Mouse (Mus musculus) B cell, adult 2 months (primary cell): Measurements from ENCODE around the gene Sorcs2.
A peak's percentile ranks its signal among the peaks of the same experiment; 100 is the strongest.

Experiments used
- DNase-seq, 2 experiments: peaks; one replicate each; pipeline ENCODE4 v3.0.0; 2022

The Sorcs2 gene

DNA sequence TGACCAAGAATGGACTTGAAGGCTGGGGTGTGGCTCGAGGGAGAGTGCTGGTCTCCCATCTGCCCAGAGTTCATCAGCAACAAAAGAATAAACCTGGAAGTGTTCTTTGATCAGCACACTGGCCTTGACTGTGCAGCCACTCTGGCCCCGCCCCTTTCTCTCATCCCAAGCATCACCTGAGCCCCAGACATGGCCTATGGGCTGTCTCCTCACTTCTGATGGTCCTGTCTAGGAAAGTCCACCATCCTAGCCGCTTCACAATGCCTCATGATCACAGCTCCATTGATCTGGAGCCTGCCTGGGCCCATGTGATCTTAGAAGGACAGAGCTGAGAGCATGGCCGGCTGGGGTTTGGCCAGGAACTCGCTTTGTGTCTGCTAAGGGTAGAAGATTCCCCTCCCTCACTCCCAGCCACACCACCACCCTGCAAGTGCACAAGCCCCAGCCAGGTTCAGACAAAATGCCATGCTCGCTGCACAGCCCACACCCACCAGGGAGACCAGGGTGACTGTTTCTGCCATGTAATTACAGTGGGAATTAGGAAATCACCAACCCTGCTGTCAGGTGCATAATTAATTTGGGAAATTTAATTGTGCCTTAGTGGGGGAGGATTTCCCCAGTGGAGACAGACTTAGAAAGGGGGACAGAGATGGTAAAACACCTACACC, 231.5 kb downstream of the Sorcs2 start:
- DNase-seq = no peak

DNA sequence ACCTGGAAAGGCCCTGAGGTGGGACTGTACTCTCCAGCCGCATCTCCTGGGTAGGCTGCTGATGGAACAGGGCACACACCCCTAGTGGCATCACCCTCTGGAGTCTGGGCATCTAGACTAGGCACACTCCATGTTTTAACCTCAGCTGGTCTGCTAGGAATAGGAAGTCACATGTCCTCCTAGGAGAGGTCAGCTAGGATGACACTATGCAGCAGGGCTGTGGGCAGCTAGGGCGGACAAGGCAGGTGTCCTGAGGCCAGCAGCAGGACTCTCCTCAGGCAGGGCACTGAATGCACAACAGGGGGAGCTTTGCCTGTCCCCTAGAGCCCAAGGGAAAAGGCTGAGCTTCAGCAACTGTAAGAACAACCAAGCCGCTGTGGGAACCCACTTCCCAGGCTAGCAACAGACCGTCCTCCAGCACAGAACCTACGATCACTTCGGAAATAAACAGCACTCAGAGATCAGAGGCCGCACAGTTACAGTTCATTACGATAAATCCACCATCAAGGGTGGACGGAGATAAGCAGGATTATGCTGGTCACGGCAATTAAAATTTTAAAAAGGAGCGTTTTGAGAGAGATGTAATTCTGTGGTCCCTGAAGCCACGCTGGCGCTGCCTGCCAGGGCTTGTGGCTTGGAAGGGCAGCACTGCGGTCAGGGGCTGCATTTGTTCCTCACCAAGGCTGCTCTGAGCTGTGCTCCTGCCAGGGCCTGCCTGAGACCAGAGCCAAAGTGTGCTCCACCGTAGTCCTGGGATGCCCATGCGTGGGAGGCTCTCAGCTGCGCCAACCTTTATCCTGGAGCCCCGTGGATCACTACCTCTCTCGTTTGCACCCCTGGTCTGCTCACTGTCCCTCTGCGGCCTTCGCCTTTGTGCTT, 232.3 kb downstream of the Sorcs2 start:
- DNase-seq = no peak

DNA sequence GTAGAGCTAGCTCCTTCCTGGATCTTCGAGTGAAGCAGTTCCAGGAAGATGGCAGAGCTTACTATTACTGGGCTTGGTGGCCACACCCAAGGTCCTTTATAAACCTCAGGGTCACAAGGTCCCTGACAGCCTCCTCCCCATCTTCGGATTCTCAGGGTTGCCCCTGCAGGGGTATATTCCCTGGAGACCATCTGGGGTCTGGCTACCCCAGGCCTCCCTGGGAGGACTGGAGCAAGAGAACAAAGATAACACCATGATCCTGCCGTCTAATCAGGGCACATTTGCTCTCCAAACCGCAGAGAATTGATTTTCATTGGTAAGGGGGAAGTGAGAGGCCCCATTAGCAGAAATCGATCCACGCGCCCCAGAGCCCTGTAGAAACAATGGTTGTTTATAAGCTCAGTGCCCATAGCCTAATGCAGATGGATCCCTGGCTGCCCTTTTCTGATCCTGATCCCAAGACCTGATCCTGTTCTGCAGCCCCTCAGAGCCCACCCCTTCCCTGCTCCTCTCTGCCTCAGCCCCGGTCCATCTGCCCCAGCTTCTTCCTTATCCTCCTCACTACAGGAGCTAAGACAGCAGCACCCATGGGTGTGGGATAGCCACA, 243.0 kb downstream of the Sorcs2 start:
- no peak for DNase-seq

DNA sequence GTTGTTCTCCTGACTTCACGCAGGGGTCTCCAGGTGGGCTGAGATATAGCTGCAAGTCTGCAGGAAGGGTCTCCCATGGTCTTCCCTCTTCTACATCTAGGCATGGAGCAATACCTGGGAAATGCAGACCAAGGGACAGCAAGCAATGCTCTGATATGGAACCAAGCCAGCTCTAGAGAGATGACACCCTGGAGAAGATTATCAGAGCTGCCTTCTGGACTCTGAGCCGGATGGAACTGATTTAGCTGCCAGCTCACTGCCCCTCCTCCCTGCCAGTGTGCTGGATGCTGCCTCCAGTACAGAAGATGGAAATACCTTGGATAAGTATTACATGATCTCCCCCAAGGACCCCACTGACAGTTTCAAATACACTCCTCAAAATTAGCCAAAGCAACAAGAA, 244.7 kb downstream of the Sorcs2 start:
- DNase-seq = no peak

DNA sequence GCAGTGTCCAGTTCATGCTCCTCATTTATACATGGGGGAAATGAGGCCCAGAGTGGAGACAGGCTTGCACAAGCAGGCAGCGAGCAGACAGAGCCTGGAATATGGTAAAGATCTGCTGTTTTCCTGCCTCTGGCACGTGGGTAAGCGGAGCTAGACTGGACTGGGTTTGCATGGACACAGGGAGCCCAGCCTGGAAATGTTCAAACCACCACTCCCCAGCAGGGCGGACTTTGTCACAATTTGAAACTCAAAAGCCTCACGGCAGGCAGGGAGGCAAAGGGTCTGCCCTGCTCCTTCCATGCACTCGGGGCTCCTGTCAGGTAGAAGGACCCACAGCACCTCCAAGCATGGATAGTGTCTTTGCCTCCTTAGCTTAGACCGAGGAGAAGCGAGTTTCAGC, 246.9 kb downstream of the Sorcs2 start:
- DNase-seq = no peak

DNA sequence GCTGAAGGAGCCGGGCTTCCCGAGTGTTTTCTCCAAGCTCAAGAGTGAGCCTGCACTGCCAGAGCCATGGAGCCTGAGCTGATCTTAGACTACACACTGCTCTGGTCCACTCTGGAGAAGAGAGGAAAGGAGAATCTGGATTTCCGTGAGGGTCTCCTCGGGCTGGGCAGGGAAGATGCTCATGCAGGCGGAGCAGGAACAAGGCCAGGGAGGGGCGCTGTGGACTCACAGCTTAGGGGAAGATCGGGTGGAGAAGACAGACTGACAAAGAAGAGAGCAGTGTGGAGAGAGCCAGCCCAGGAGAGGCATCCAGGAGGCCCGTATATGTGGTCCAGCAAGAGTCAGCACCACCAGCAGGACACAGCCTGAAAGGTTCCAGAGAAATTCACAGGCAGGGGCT, 248.8 kb downstream of the Sorcs2 start:
- no peak for DNase-seq

DNA sequence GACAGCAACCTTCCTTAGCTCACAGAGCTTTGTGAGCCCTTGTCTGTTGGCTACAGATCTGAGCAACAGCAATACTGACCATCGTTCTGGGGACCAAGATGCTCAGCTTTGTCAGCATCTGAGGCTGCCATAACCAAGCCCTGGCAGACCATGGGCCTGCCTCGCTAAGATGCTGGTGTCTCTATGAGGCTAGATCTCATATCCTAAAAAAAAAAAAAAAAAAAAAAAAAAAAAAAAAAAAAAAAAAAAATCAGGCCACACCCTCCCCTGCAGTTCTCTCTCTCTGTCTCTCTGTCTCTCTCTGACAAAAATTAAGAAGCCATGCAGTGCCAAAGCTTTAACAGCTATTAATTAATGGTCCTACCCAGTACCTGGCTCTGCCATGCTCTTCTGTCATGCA, 251.3 kb downstream of the Sorcs2 start:
- DNase-seq = no peak

DNA sequence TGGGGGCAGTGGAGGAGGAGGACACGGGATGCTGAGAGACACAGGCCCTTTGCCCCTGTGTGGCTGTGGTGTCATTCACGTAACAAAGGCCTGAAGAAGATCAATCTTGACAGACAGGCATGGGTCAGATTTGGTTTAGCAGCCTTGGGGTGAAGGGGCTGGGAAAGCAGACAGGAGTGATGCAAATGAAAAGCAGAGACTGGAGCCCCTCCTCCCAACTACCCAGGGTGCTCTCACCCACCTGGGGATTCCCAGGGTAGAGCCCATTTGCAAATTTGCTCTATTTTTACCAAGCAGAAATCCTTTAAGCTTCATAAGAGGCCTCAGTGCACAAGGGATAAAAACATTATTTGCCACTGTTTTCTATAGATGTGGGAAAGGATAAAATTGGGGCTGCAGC, 253.4 kb downstream of the Sorcs2 start:
- DNase-seq = peak; percentile 18 to 24

- no peak for DNase-seq
Observed at GRCm38 (mm10) chr5:36141676-36142255, 256.2 kb downstream of the Sorcs2 start.

DNA sequence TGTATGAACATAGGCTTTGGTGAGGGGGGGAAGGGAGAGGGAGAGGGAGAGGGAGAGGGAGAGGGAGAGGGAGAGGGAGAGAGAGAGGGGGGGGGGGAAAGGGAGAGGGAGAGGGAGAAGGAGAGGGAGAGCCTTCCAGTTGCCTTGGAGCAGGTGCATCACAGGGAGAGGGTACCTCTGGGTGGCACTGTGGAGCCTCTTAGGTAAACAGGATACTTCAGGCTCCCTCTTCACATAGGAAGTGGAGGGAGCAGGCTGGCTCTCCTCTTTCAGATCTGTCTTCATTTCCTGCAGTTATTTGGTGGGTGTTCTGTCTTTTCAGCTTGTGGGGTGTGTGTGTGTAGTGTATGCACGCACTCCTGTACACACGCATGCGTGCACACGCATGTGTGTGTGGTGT, 256.8 kb downstream of the Sorcs2 start:
- no peak for DNase-seq

DNA sequence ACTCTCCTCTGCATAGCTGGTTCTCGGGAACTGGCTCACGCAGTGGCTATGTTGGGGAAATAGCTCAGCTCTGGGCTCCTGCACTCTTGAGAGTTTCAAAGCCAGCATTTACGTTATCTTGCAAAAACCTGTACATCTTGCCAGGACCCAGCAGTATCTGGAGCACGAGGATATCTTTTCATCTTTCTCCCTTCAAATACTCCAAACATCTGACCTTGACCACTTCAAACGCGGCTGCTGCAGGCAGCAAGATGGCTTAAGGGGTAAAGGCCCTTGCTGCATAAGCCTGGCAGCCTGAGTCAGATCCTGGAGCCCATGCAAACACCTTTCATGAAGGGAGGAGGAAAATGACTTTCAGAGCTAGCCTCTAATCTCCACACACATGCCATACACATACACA, 258.2 kb downstream of the Sorcs2 start:
- DNase-seq = no peak

DNA sequence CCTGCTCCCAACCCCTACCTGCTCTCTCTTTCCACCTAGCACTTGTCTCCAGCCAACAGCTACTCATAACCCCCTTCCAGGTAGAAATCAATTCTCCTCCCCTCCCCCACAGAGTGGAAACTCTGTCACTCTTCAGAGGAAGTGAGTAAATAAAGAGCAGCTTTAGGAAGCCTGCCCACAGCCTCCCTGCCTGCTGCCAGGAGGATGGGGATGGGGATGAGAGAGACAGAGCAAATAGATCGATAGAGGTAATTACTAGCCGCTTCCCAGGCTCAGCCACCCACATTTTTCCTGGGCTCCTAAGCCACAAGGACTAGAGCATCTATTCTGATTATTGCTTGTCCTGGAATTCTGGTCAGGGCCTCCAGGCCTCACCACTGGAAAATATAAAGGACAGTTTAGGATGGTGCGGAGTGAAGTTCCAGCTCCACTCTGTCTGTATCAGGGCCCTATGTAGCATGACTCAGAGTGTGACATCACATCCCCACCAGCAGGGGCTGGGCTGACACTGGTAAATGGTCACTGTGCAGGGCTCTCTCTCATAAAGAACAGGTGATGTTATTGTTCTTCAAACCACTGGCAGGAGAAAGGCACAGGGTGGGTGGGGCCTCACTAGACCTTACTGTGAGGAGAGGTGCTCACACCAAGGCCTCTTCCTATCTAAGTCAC, 261.9 kb downstream of the Sorcs2 start:
- peak; percentile 13 to 20 for DNase-seq

GRCm38 (mm10) chr5:36134302-36134701, 263.6 kb downstream of the Sorcs2 start:
- no peak for DNase-seq

DNA sequence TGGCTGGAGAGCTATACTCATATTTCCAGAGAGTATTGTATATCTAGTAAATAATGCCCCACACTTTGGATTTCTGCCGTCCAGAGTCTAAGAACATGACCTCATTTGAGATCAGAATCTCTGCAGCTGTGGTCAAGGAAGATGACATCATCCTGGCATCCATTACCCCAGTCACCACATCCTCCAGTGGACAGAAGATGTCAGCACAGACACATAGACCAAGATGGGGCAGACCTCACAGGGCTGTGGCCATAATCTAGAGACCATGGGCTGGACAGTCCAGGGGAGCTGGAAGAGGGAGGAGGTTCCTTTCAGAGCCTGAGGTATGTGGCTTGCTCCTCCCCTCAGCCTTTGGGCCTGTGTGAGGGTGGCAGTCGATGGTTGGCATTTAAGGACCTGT, 264.0 kb downstream of the Sorcs2 start:
- no peak for DNase-seq

- DNase-seq = no peak
Observed at GRCm38 (mm10) chr5:36130393-36131011, 267.4 kb downstream of the Sorcs2 start.

- no peak for DNase-seq
Observed at GRCm38 (mm10) chr5:36129661-36130060, 268.3 kb downstream of the Sorcs2 start.

GRCm38 (mm10) chr5:36128513-36128912, 269.4 kb downstream of the Sorcs2 start:
- no peak for DNase-seq

DNA sequence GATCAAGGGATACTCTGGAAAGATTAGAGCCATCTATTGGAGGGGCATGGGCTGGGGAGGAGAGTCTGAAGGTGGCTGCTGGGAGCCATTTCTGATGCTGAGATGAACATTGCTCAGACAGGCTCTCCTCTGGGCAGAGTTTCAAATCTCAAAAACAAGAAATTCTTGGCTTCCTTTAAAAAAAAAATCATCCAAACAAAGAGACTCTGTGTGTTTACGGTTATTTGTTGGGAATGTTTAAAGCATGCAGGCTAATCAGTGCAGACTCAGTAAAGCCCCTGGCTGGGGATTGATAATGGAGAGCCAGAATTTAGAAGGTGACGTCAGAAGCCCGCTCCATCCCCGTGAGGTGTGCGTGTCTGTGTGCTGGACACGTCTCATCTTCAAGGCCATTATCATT, 272.9 kb downstream of the Sorcs2 start:
- no peak for DNase-seq

DNA sequence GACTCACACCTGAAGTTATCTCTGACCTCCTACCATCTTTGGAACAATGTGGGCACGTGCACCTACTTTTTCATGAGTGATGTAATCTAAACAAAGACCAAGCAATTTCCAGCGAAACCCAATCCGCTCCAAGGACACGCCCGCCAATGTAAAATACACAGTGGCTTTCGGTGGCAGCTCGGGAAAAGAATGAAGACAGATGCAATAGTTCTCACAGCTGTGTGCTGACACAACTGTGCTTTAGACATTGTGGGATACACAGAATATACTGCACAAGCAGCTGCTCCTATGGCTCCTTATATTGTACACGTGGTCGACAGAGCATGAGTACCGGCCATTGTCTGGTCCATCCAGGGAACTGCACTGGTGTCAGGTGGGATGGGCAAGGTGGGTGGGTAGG, 275.0 kb downstream of the Sorcs2 start:
- no peak for DNase-seq

GRCm38 (mm10) chr5:36120931-36121341, 277.0 kb downstream of the Sorcs2 start:
- DNase-seq = no peak

DNA sequence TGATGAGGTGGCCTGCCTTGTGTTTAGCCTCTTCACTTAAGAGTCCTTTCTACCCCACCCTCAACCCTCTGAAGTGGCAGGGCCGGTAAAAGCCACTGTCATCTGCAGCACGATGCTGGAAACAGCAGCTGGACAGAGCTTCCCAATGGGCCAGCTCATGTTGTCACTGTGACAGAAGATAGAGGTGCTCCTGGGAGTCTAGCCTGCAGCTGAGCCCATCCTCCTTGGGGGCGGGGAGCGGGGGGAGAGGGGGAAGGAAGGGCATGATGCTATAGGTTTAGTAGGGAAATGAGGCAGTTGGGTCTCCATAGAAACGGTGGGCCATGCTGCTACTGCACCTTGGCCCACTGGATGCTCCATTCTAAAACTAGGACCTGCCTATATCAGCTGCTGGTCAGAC, 279.9 kb downstream of the Sorcs2 start:
- no peak for DNase-seq

- no peak for DNase-seq
Observed at GRCm38 (mm10) chr5:36115519-36115918, 282.4 kb downstream of the Sorcs2 start.

- no peak for DNase-seq
Observed at GRCm38 (mm10) chr5:36113696-36114095, 284.2 kb downstream of the Sorcs2 start.
